Mouse (Mus musculus) left cerebral cortex, postnatal 36 days (tissue): ENCODE data around the gene Dmrt1. TPM values are rescaled to one million over a fixed set of nuclear protein-coding genes. Genes with fewer than 3 reads are reported as not detected.
"Not testable (repeated sequence)": the region's sequence is repeated elsewhere in the genome, so short reads cannot be mapped to it uniquely, and the experiment has no call there.

Experiments
- DNase-seq, 2 experiments: peaks; one replicate each; pipeline ENCODE4 v3.0.0; 2021 to 2022; ENCODE audit warnings: low spot score in 2 of 2, mixed read lengths in 1 of 2
- intact Hi-C: fragments of 180-260 bp; cut with DNase I; formaldehyde crosslinking; loops from one replicate; pipeline ENCODE4 v1.15.1; 2025
- total RNA-seq, 2 experiments: library from RNA; stranded (reverse); gene quantifications; 2 replicates each; pipeline ENCODE4 v1.2.3; 2021

The Dmrt1 gene
- total RNA-seq, result not detected

DNA sequence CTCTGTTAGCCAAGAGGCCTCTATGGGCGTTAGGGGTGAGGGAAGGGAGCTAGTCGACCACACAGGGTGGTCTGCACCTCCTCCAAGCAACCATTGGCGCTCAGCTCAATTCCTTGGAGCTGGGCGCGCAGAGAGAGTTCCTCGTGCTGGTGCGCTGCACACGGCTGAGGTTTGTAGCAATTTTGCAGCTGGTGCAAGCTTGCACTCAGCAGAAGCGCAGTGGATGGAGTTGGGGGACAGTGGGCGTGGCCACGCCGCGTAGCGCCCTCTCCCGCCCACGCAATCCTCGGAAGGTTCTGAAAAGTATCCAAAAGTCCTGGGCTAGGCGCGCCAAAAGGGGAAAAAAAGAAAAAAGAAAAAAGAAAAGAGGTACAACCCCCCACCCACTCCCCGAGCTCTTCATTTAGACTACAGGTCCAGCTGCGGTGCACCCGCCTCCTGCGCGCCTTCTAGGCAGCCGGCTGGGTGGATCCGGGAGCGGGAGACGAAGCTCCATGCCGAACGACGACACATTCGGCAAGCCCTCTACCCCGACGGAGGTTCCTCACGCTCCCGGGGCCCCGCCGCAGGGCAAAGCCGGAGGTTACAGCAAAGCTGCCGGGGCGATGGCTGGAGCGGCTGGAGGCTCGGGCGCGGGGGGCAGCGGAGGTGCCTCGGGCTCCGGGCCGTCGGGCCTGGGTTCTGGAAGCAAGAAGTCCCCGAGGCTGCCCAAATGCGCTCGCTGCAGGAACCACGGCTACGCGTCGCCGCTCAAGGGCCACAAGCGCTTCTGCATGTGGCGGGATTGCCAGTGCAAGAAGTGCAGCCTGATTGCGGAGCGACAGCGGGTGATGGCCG lies at the start of gene Dmrt1:
Gene Dmrt1 (plus strand): TSS at position 259 of the 837 bp plus-strand sequence.
- intact Hi-C loops, result no loop called here
- DNase-seq, result no peak

DNA sequence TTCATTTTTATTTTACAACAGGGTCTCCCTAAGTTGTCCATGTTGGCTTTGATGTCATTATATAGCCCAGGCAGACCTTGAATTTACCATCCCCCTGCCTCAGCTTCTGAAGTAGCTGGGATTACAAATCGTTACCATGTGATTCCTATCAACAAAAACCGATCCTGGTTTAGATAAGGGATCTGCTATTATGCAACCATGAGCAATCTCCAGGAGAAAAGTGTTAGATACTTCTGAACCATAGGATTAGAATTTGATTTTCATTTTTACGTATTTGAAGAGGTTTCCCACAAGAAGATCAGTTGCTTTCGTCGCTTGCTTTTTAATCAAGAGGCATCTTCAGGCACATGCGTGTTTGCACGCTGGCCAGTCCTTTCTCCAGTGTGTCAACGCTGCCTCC lies 44.7 kb upstream of the Dmrt1 start:
- DNase-seq, result no peak
- intact Hi-C loops, result no loop called here

DNA sequence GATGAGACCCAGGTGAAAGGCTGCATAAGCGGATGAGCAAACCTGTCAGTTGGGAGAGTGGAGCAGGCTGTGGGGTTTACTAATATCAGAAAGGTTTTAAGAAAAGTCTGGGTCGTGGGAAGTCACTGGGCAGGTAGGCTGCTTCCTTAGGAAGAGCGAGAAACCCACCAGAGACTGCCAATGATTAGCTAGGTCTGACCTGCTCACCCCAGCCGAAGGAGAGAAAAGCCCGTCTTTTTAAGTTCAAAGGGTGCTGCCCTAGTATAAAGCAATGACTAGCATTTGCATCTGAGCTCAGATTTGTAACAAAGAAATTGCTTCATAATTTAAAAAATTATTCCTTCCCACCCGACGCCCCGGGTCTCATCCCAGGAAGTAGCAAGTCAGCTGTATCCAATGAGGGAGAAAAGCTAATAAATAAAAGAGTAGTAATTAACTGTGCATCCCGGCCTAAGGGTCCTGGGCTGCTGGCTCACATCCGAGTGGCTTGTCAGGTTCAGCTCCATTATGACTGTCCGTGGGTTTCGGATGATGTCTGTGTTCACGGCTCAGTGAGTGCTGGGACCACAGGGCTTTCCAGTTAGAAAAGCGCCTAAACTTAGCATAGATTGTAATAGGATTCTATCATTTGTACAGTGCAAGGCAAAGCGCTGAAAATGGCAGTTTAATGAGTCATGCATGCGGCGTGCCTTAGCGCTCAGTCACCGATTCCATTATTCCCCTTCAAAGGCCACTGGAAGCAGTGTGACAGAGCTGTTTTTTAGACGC lies 43.7 kb upstream of the Dmrt1 start:
- intact Hi-C loops, result no loop called here

DNA sequence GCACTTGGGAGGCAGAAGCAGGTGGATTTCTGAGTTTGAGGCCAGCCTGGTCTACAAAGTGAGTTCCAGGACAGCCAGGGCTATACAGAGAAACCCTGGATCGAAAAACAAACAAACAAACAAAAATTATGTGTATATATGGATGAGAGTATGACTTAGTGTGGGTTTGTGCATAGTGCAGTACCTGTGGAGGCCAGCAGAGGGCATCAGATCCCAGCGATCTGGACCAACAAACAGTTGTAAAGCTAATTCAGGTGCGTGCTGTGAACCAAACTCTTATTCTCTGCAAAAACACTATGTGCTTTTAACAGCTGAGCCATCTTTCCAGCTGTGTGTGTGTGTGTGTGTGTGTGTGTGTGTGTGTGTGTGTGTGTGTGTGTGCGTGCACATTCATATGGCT lies 29.6 kb upstream of the Dmrt1 start:
- DNase-seq, intact Hi-C loops: not testable (repeated sequence)

More for the DNA sequence above, 43.7 kb upstream of the Dmrt1 start:
- DNase-seq, result no peak

DNA sequence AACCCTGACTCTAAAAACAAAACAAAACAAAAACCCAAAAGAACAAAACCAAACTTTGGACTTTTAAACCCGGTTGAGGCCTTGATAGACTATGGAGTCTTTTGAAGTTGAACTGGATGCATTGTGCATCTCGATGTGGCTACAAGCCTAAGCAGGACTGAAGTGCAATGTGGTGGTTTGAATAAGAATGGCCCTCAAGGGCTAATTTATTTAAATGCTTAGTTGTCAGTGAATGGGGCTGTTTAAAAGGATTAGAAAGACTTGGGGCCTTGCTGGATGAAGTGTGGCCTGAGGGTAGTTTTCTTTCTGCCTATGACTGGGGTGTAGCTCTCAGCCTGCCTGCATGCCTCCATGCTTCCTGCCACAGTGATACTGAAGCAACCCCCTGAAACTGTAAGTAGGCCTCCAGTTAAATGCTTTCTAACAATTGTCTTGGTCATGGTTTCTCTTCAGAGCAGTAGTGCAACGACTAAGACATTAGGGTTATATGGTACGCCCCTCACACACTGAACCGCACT lies 26.2 kb upstream of the Dmrt1 start:
- DNase-seq, result no peak
- intact Hi-C loops, result no loop called here

DNA sequence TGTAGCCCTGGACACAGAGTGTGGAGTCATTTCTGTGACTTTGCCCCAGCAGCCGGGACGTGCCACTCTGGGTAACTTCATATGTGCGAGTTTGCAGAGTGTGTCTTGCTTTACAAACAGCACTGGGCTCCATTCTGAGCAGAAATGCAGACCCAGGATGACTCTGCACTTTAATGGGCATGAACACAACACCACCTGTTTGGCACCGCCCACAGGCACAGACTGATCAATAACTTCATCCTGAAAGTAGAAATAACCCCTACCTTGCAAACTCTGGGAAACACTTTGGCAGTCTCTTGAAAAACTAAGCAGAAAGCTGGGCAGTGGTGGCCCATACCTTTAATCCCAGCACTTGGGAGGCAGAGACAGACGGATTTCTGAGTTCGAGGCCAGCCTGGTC lies 24.6 kb upstream of the Dmrt1 start:
- intact Hi-C loops, result no loop called here
- no peak for DNase-seq

DNA sequence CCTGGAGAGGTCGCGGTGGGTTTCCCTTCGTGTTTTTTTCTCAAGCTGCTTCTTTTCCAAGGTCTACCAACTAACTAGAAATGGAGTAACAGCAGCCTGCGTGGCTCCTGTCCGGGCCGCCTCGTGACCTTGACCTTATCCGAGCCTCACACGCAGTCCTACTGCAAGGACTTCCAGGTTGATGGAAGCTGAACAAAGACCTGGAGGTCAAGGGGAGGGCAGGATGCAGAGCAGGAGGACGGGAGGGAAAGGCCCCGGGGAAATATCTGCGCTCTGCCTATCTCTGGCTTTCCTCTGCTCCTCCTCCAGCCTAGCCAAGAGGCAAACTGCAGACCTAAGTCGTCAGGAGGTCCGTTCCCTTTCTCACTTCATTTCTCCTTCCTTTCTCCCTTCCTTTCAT lies 18.9 kb upstream of the Dmrt1 start:
- intact Hi-C loops, result no loop called here

DNA sequence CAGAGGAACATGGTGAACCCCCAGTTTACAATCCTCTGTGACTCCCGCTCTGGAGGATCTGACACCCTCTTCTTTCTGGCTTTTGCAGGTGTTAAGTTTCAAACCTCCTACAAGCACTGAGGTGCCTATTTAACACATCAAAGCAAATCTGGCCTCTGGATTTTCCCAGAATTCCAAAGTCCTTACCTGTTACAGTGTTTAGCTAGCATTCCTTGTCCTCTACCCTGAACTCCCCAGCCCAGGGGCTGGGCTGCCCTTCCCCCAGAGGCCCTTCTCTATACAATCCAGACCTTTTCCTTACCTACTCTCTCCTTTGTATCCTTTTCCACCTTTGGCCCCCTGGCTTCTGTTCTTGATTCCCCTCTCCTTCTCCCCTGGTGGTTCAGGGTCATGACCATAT lies 18.1 kb upstream of the Dmrt1 start:
- intact Hi-C loops, result no loop called here

More for the DNA sequence above, 18.9 kb upstream of the Dmrt1 start:
- DNase-seq, result no peak

DNA sequence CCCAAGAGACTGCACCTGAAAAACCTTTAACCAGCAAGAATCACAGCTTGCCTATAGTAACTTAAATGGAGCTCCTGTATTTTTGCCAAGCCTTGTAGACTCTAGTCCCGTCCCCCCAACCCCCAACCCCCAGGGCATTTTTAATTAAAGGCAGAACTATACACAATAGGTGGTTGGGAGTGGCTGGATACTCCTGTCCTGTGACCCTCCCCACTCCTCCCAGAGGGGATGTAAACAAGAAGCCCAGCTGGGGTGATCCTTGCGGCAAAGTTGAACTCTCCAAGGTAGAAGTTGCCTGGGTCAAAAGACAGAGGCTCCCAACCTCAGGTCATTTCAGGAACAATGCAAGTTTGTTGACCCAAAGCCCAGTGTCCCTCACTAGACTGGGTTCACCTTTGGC lies 16.9 kb upstream of the Dmrt1 start:
- intact Hi-C loops, result no loop called here
- no peak for DNase-seq

More for the DNA sequence above, 18.1 kb upstream of the Dmrt1 start:
- DNase-seq, result no peak

DNA sequence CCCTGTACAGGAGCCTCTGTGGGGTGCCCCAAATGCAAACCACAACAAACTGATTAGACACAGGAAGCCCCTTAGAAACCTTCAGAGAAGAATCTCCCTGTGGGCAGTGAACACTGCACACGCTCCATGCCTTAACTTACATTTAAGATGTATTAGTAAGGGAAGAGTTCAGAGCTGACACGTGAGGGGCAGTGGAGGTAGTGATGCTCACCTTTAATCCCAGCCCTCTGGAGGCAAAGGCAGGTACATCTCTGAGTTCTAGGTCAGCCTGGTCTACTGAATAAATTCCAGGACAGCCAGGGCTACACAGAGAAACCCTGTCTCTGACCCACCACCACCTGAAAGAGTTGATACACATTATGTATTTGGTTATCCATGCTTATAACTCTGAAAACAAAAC lies 15.9 kb upstream of the Dmrt1 start:
- intact Hi-C loops, result no loop called here
- no peak for DNase-seq

DNA sequence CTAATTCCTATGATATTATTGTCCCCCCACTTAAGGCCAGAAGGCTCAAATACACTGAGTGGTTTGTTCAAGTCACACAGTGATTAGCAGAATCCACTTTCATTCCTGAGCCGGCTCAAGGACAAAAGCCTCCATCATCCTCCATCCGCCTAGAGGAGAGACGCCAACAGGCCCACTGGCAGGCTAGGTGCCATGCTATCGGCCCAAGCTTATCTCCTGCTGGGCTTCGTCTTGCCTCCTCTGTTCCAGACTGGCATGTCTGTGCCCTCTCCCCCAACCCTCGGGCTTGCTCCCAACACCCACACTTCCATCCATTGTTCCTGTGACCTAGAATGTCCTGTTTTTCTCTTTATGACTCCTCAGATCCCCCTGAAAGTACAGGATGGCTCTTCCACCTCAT lies 8.0 kb upstream of the Dmrt1 start:
- DNase-seq, result no peak
- intact Hi-C loops, result no loop called here

DNA sequence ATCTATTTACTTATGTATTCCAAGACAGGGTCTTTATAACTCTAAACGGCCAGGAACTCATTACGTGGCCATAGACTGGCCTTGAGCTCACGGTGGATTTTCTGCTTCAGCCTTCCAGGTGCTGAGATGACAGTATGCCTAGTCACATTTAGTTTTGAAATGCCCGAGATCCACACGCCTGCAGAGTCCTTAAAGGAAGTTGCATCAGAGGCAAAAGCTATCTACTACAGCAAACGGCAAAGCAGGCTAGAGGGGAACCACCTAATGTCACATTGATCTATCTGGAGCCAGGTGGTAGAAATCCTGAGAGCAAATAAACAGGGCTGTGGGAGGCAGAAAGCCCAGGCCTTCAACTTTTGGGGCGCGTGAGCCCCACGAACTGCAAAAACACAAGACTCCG lies 540 bp upstream of the Dmrt1 start:
- DNase-seq, result no peak
- intact Hi-C loops, result no loop called here

DNA sequence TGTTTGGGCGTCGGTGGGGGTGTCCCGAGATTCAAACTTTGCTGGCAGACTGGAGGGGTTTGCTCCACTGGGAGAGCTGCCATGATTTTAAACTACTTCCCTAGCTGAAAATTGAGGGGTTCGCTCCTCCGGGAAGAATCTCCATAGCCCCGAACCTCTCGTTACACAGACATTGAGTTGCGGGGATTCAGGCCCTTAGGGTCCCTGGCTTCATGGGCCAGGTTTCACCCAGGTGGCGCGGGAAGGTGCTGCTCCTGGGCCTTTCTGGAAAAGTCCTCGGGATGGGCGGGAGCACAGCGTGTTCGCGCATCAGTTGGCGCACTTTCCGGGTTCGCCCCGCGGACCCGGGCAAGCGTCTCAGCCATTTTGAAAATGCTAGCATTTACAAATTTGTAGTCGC lies 1.2 kb downstream of the Dmrt1 start:
- intact Hi-C loops, result no loop called here
- DNase-seq, result no peak

DNA sequence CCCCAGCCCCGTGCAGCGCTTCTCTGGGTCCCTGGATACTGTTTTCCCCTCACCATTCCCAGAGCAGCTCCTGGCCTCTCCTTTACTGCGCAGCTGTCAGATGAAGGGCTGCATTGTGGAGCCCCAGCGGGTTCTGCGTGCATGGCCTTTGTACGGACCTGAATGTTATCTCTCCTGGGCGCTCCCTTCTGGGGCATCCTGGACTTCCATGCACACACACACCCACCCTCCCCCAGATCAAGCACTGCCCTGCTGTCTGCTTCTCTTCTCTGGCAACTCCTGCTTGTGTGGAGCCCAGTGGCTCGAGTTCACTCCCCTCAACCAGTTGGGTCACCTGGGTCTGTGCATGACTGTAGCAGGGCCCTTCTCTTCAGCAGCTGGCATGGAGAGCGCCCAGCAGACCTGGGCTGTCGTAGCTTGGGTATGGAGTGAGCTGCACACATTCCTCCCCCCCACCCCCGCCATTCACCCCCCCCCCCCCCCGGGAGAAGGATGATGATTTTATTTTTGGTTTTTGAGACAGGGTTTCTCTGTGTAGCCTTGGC lies 9.6 kb downstream of the Dmrt1 start:
- intact Hi-C loops, result no loop called here
- DNase-seq, result no peak

DNA sequence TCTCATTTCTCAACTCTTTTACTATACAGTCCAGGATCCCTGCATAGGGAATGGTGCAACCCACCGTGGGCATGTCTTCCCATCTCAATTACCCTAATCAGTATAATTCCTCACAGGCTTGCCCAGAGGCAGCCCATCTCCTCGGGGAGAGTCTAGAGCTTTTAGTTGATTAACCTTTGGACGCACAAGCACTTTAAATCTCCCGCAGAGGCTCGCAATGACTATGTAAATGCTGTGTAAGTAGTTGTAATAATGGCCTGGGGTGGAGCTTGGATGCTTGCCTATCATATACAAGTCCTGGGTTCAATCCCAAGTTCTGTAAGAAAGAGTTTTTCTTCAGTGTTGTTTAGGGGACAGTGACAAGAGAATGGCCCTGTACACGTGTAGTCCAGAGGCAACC lies 18.7 kb downstream of the Dmrt1 start:
- intact Hi-C loops, result no loop called here
- DNase-seq, result no peak

DNA sequence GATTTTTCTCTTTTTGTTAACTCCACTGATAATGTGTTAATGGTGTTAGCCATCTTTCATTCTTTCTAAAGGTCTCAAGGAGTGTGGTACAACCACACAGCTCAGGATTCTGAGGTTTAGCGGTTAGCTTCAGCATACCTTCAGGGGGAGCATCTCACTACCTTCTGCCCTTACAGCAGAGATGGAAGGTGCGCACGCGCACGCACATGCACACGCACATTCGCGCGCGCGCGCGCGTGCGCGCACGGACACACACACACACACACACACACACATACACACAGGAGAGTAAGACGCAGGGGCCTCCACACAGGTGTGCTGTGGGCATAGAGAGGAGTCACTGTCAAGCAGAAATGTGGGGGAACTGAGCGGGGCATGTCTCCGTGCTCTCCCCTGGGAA lies 20.3 kb downstream of the Dmrt1 start:
- intact Hi-C loops, result no loop called here
- no peak for DNase-seq

DNA sequence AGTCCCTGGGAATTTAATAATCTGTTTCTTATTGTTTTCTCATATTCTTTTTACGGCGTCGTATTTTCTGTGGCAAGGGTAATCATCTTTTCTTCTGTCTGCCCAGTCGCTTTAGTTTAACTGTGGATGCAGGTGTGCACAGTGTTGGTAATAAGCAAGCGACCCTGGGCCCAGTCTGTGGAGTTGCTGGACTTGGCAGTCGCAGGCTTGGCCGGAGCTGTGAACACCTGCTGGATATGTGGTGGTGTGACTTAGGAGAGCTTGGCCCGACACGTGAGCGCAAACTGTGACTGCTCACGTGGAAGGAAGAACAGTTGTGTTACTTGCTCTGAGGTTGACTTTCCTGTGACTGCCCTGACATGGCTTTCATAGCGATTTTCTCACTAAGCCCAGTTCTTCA lies 24.3 kb downstream of the Dmrt1 start:
- intact Hi-C loops, result no loop called here
- DNase-seq, result no peak

DNA sequence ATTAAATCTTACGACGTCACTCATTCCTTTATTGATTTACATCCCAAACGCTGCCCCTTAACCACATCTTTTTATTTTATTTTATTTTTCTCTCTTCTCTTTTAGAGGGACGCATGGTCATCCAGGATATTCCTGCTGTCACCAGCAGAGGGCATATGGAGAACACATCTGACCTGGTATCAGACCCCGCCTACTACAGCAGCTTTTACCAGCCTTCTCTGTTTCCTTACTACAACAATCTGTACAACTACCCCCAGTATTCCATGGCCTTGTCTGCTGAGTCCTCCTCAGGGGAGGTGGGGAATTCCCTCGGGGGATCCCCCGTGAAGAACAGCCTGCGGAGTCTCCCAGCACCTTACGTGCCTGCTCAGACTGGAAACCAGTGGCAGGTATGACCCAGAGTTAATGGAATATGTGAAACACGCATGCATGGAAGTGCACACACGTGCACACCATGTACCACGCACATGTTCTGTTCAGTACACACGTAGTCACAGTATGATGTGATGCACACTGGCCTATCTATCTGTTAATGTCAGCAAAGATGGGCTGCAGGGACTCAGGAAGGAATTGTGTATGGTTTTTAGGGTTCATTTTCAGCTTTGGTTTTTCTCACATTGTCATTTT lies 40.4 kb downstream of the Dmrt1 start:
- intact Hi-C loops, result loop anchor here (5.0 kb wide), 1 partner anchor 76 kb away; no protein-coding TSS in a partner anchor

DNA sequence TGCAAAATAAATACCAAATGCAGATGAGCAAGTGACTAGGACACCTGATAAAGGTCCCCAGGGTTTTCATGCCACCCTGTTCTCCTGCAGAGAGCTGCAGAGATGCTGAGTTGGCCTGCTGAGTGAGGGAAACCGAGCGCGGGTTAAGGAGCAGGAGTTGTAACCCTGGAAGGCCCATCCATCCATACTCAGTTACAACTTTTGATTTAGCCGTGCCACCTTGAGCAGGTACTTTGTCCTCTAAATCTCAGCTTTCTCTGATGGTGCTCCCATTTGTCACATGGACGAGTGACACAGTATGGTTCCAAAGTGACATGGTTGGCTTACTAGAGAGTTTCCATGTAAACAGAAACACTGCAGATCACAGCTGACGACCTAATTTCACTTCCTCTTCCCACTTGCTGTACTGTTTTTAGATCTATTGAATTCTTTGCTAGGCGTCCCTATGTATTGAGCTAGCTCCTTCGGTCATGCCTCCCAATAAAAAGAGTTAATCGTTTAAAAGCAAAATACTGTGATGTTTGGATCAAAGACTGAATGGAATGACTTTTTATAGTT lies 41.7 kb downstream of the Dmrt1 start:
- DNase-seq, result no peak
- intact Hi-C loops, result loop anchor here (5.0 kb wide), 1 partner anchor 75 kb away; no protein-coding TSS in a partner anchor

More for the DNA sequence above, 40.4 kb downstream of the Dmrt1 start:
- peak; percentile 14 to 22 for DNase-seq

DNA sequence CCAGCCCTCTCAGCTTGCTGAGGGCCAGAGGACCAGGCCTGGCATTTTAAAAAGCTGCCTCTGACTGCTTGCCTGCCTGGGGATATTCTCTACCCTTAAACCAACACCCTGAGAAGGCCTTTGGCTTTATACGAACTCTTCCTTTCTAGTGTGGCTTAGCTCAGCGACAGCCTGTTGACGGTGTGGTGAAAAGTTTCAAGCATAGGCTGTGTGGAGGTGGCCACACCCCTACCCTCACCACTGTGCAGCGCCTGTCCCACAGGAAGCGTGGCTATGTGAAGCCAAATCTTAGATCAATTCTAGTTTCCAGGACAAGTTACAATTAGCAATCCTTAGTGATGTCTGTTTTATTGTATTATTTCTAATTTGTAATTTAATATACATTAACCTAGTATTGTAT lies 44.9 kb downstream of the Dmrt1 start:
- DNase-seq, result no peak

More for the DNA sequence above, 44.9 kb downstream of the Dmrt1 start:
- intact Hi-C loops, result no loop called here
